Mouse (Mus musculus) forelimb bud, embryonic 11.5 days (tissue): ENCODE data around the gene Slc39a11.

Experiments
- DNase-seq: peaks from one replicate; pipeline ENCODE4 v3.0.0-alpha.2; 2012; ENCODE audit warnings: low read depth, low spot score

Gene Slc39a11

GRCm38 (mm10) chr11:113649353-113650210 lies at the start of gene Slc39a11:
Gene Slc39a11 (minus strand): TSS chr11:113650079.
- DNase-seq, result peak; percentile 62

DNA sequence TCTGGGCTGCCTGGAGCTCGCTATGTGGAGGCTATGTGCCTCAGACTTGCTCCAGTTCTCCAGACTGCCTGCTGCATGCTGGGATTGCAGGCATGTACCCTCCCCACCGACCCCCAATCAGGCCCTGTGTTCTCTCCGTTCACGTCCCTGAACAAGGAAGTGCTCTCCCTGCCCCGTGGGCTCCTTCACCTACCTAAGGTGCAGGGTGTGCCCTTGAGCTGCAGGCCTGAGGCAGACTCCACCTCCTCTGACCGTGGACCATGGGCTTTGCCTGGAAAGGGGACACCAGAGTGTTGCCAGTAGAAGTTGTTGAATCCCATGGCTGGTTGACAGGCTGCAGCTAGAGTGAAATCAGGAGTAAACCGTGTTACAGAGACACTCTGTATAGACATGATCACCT lies 49.8 kb upstream of the Slc39a11 start:
- DNase-seq, result no peak

GRCm38 (mm10) chr11:113698013-113698545 lies 48.2 kb upstream of the Slc39a11 start:
- no peak for DNase-seq

DNA sequence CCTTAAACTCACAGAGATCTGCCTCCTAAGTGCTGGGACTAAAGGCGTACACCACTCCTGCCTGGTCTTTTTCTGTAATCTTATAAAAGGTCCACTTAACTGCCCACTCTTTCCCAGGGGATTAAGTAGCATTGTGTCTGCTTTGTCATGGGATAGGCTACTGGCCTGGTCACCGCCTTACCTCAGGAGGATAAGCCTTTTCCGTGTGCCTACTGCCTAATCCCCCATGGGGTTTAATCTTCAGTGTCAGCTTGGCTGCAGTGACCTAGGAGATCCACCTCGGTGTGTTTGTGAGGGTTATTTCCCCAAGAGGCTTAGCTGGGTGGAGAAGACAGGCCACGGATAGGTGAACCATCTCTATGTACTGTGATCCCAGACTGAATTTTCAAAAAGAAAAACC lies 47.7 kb upstream of the Slc39a11 start:
- no peak for DNase-seq

DNA sequence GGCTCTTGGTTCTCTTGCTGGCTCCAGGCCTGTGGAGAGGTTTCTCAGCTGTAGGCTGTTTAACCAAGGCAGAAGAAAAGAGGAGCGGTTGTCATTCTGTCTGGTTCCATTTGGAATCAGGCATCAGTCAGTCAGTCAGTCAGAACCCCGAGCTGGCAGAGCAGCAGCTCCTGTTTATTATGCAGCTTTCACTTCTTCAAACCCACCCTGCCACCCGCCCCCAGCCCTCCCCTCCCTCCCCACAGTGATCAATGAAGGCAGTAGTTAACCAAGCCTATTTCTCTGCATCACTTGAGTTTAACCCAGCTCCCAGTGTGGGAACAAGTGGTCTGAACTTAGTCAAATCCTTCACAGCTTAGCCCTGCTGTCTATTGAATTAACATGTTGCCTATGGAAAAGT lies 42.0 kb upstream of the Slc39a11 start:
- no peak for DNase-seq

DNA sequence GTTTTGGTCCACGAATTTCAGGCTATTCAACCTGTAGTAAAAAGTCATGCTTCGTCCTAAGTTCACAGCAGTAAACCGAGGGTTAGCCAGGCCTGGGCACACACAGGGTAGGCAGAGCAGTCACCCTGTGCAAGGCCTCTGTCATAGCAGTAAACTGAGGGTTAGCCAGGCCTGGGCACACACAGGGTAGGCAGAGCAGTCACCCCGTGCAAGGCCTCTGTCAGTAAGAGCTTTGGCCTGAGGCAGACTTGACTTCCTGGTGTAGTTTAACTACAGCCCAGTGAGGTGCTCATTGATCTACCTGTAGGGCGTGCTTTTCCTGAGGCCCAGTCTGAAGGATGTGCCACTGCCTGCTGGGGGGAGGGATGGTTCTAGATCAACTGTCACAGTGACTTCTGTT lies 41.4 kb upstream of the Slc39a11 start:
- DNase-seq, result no peak

- no peak for DNase-seq
Observed at GRCm38 (mm10) chr11:113690506-113690905, 40.6 kb upstream of the Slc39a11 start.

DNA sequence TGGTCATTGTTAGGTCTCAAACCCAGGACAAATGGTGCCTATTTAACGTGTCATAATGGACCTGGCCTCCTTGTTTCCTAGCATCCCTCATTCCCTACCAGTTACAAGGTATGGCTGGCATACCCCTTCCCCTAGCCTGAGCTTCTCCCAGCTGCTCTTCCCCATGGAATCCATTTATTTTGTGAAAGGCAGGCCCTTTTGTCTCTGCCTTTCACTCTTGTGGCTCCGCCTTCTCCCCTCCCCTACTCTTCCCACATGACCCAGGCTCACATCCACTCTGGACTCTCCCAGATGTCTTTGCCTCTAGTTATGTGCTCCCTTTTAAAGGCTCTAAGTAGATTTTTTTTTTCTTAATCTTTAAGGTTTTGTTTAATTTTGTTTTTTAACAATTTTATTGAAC lies 37.2 kb upstream of the Slc39a11 start:
- DNase-seq, result no peak

DNA sequence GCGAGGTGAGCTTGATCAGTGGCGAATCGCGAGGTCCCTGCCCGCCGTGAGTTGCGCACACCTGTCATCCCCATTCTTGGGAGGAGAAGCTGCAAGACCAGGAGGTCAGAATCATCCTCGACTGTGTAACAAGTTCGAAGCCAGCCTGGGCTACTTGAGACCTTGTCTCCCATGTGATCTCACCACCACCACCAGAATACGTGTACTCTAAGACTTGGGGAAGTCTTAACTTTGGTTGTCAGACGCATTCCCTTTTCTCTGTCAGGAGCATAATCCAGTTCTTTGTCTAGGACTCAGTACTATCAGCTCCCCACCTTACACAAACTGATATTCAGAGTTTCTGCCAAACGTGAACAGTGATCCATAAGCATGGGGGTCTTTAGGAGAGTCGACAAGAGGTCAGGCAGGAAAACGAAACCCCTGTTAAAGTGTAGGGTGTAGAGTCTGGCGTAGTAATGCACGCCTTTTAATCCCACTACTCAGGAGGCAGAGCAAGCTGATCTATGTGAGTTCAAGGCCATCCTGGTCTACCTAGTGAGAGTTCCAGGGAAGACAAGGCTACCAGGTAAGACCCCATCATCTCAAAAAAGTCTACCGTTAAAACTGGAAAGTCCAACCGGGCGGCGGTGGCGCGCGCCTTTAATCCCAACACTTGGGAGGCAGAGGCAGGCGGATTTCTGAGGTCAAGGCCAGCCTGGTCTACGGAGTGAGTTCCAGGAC lies 35.0 kb upstream of the Slc39a11 start:
- DNase-seq, result no peak

DNA sequence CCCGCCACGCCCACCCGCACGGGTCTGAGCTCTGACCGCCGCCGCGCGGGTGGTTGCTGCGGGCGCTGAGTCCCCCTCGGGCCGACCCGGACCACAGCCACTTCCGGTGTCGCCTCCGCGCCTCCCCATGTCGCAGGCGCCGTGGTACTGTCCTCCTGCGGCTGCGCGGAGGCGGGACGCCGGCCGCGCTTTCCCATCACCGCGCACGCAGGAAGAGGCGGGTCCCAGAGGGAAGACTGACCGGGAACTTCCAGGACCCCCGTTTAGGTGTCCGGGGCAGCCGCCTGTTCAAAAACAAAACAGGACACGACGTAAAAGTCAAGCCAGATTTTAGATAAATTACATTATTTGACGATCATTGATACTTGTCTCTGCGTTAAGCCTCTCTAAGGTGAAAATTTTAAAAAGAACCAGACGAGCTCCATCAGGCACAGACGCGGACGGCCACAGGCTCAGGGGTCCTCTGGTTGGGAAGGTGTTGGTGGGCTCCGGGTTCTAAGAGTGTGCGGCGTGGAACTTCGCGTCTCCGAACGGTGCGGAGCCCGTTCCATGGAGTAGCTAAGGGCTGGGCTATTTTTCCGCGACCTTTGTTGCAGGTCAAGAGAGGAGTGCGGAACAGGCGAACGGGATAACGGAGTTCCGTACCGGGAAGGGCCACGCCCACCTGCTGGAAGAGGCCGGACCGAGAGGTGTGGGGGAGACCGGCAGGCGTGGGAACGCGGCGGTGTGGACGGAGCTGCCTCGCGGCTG lies 34.3 kb upstream of the Slc39a11 start, which contains the start of the genes Fam104a and D11Wsu47e:
Gene Fam104a (minus strand): TSS at position 199 of the 750 bp plus-strand sequence.
Gene D11Wsu47e (plus strand): TSS at position 456 of the 750 bp plus-strand sequence.
- DNase-seq, result peak; percentile 95

DNA sequence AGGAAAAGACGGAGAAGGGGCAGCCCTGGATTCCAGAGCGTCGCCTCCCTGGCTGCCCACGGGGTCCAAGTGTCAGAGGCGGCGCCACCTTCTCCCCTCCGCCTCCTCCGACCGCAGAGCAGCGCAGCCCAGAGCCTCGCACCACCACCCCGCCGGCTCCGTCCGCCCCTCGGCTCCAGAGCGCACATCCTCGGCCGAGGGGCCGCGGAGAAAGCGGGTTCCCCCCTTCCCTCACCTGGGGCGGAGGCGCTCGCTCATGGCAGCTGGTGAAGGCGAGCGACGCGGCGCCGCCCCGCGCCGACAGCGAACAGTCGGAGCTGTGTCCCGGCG lies 33.7 kb upstream of the Slc39a11 start:
- no peak for DNase-seq

GRCm38 (mm10) chr11:113682897-113683626 lies 33.2 kb upstream of the Slc39a11 start:
- DNase-seq, result peak; percentile 36

- no peak for DNase-seq
Observed at GRCm38 (mm10) chr11:113681979-113682378, 32.1 kb upstream of the Slc39a11 start.

DNA sequence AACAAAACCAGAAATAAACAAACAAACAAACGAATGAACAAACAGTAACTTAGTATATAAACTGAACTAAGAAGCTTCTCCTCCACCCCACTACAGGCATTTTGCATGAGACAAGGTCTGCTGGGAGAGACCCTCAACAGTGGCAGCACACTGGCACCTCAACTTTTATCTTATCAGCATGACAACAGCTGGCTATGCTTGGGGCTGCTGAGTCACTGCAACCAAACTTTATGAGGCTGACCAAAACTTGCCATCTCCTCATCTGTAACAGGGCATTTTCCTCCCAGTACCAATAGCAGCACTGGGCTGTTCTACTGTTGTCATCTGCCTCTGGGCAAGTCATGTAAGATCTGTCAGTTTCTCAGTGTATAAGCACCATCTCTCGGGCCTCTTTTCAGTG lies 31.1 kb upstream of the Slc39a11 start:
- DNase-seq, result no peak

- DNase-seq, result no peak
Observed at GRCm38 (mm10) chr11:113678373-113678772, 28.5 kb upstream of the Slc39a11 start.

GRCm38 (mm10) chr11:113677378-113677777 lies 27.5 kb upstream of the Slc39a11 start:
- DNase-seq, result no peak

GRCm38 (mm10) chr11:113676847-113677246 lies 27.0 kb upstream of the Slc39a11 start:
- DNase-seq, result no peak

- DNase-seq, result no peak
Observed at GRCm38 (mm10) chr11:113674595-113674994, 24.7 kb upstream of the Slc39a11 start.

DNA sequence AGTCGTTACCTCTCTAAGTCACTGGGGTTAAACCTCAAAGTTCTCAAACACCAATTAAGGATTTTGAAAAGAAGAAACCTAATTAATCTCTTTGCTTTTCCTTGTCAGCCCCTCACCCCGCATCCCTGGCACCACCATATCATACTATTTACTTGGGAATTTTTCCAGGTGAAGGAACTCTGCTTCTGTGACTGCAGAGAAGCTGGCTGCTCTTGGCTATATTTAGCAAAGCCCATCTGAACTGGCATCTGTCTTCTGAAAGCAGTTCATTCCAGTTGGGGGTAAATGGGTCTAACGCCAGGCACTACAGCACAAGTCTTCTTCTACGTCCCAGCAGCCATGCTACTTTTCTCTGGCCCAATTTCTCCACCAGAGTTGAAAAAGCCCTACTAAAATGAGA lies 23.7 kb upstream of the Slc39a11 start:
- no peak for DNase-seq

DNA sequence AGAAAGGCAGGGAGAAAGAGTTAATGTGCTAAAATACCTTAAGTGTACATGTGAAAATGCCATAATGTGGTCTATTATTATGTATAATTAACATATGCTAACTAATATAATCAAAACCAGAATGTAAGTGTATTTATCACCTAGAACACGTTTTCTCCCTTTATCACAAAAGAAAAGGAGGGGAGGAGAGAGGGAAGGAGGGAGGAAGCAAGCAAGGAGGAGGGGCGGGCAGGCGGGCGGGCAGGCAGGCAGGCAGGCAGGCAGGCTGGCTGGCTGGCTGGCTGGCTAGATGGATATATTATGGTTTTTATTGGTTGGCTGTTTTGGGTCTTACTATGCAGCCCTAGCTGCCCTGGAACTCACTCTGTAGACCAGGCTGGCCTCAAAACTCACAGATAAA lies 19.8 kb upstream of the Slc39a11 start:
- DNase-seq, result no peak

GRCm38 (mm10) chr11:113668857-113669256 lies 19.0 kb upstream of the Slc39a11 start:
- no peak for DNase-seq
